Mouse (Mus musculus): Measurements from ENCODE around the gene Cuedc1.

DNA sequence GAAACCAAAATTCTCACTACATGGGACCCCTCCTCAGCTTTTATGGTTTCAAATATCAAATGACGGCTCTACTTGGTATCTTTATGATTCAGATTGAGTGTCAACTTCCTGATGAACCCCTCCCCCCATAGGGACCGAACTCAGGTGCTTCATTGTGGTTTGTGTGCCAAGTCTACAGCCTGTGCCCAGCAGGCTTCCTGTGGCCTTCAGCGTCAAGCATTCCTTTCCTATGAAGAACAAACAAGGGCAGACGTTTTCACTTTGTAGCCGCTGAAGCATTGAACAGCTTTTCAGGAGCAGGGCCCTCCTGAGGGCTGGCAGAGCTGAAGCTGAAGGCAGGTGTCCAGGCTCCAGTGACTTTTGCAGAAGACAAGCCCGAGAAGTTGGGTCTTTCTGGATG is 115.9 kb downstream of the Cuedc1 start:
- TF ChIP-seq CTCF (IDR thresholded peaks at IDR 0.05; ENCODE audit: borderline replicate concordance, control insufficient read depth, extremely low read depth, insufficient read depth, low read length, poor library complexity) (no peak), POLR2A (IDR thresholded peaks at IDR 0.05; ENCODE audit: control insufficient read depth, extremely low read depth, insufficient read depth, low read length, poor library complexity) (no peak)

All from thymus, adult 2 months (tissue).